Mouse (Mus musculus) testis, adult 2 months (tissue): ENCODE measurements at regions not wholly inside any gene's neighbourhood (a gene's known extent, or its start where the extent isn't known, plus 50 kb on each side); places are given as distances from the start of the nearest gene placed in this dataset.

ENCODE experiments used
- H3K27ac ChIP-seq: fragments of 200-500 bp; 2 replicates; pipeline ENCODE4 v1.5.1; 2012; ENCODE audit warnings: low read depth, low read length; ENCODE audit not compliant: control insufficient read depth, insufficient read depth
- H3K27me3 ChIP-seq: fragments of 200-500 bp; 2 replicates; pipeline ENCODE4 v1.6.1; 2012; ENCODE audit warnings: mild to moderate bottlenecking, low read length, moderate library complexity; ENCODE audit not compliant: control insufficient read depth, insufficient read depth
- H3K36me3 ChIP-seq: fragments of 200-500 bp; 2 replicates; pipeline ENCODE4 v1.6.1; 2012; ENCODE audit warnings: mild to moderate bottlenecking, low read length; ENCODE audit not compliant: control insufficient read depth, insufficient read depth
- H3K4me1 ChIP-seq: fragments of 200-500 bp; 2 replicates; pipeline ENCODE4 v1.6.1; 2012; ENCODE audit warnings: low read length; ENCODE audit not compliant: control insufficient read depth, insufficient read depth
- H3K4me3 ChIP-seq: fragments of 200-500 bp; 2 replicates; pipeline ENCODE4 v1.5.1; 2012; ENCODE audit warnings: low read depth, mild to moderate bottlenecking, low read length, moderate library complexity, mixed read lengths; ENCODE audit not compliant: control insufficient read depth
- CTCF ChIP-seq: fragments of 200-500 bp; IDR thresholded peaks from 2 replicates; pipeline ENCODE4 v1.5.1; 2012; ENCODE audit warnings: low read depth, mild to moderate bottlenecking, inconsistent platforms, low read length, moderate library complexity; ENCODE audit not compliant: control insufficient read depth, insufficient read depth, insufficient replicate concordance
- POLR2A ChIP-seq: fragments of 200-500 bp; IDR thresholded peaks from 2 replicates; pipeline ENCODE4 v1.6.1; 2012; ENCODE audit warnings: low read depth, mild to moderate bottlenecking, inconsistent platforms, low read length, moderate library complexity; ENCODE audit not compliant: control insufficient read depth

DNA sequence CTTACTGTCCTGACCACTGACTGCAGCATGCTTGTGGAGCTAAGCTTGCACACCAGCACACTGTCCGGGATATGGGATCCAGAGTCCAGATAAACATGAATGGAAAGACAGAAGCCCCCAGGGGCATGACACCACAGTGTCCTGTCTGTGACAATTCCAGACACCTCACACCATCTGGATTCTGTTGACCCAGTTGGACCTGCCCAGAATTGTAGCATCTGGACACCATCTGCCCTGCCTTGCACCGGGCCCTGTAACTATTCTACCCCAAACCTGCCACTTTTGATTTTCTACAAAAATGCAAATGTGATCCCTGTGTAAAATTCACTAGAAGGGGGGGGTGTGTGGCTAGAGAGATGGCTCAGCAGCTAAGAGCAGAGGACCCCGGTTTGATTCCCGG, 114.5 kb upstream of the Hs6st1 start:
- Histone ChIP-seq H3K27ac (no peak overlapping the region), H3K4me1 (no peaks in the 10 kb centered on the region)

DNA sequence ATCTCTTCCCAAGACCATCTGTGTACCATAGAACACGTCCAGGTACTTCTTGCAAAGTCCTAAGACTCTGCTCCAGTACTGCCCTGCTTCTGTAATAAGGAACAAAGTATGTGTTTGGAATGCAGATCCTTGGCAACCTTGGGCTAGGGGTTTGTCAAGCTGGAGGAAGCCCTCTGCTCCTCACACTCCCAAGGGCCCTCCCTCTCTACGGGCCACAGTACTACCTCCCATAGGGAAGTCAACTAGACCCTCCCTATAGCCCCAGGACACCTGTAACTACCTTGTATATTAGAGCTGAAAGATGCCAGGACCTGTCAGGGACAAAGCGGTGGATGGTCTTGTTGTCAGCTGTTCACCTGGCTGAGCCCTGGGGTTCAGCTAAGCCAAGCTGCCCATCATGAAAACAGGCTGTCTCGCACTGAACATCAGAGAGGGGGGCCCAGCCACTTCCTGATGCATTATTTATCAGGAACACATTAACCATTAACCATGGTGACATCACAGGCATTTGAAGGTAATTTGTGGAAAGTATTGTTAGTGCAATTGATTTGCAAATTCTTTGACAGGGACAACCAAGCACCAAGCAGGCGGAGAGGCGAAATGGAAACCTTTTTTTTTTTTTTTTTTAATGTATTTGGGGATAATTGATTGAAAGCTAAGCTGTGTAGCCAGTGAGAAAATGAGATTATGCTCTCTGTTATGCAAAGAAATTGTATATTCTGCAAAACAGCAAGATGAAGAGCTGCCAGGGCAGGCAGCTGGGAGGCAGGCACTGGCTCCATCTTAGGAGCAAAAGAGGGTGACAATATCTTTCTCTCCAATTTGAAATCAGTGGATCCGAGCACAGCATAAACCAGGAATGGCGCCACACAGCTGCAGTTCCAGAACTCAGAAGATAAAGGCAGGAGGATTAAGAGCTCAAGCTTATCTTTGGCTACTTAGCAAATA, 110.5 kb upstream of the Hs6st1 start:
- TF ChIP-seq CTCF, result no peak
- TF ChIP-seq POLR2A, result no peak
- Histone ChIP-seq H3K27ac (no peak overlapping the region), H3K36me3 (no peaks in the 10 kb centered on the region)

More for the DNA sequence above, 114.5 kb upstream of the Hs6st1 start:
- no peaks in the 10 kb centered on the region for H3K36me3 ChIP-seq
- TF ChIP-seq CTCF, result no peak
- no peak for TF ChIP-seq POLR2A
- no peak overlapping the region for H3K4me3 ChIP-seq
- no peaks in the 10 kb centered on the region for H3K27me3 ChIP-seq

DNA sequence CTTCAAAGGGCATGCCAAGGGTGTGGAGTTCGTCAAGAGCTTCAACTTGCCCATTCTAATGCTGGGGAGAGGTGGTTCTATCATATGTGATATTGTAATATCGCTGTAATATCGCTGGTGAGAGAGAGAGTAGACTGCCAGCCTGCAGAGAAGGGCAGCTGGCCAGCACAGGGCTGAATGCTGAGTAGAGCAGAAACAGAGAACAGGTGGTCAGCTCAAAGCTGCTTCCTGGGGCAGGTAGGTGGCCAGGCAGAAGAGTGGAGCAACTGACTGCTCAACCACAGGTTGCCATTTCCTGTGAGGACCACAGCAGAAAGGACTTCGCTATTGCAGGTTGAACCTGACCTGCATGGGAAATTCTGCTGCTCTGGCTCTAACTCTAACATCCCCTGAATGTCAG, 108.5 kb upstream of the Hs6st1 start:
- TF ChIP-seq CTCF, result no peak
- TF ChIP-seq POLR2A, result no peak
- Histone ChIP-seq H3K4me1 (peaks cover 3% of the 10 kb centered on the region), H3K27ac (no peak overlapping the region), H3K27me3 (no peaks in the 10 kb centered on the region), H3K4me3 (no peak overlapping the region), H3K36me3 (no peaks in the 10 kb centered on the region)

More for the DNA sequence above, 110.5 kb upstream of the Hs6st1 start:
- Histone ChIP-seq H3K4me3 (no peak overlapping the region), H3K27me3 (no peaks in the 10 kb centered on the region), H3K4me1 (peaks cover 3% of the 10 kb centered on the region)

DNA sequence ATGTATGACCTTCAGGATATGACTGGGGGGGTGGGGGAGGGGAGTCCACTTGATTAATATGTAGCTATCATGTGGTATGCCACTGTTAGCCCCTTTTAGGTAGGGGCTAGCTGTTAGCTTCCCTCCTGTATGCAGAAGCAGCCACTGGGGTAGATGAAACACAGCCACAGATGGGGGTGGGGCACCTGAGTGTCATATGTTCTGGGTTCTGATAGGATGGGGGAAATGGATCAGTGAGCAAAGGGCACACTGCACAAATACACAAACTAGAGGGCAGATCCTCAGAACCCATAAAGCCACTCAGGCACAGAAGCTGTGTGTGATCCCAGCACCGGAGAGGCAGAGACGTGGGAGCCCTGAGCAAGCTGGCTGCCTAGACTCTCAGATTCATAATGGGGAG, 107.4 kb upstream of the Hs6st1 start:
- Histone ChIP-seq H3K4me1 (peaks cover 3% of the 10 kb centered on the region), H3K36me3 (no peaks in the 10 kb centered on the region), H3K27ac (no peak overlapping the region), H3K4me3 (no peak overlapping the region), H3K27me3 (no peaks in the 10 kb centered on the region)
- TF ChIP-seq CTCF (no peak), POLR2A (no peak)

DNA sequence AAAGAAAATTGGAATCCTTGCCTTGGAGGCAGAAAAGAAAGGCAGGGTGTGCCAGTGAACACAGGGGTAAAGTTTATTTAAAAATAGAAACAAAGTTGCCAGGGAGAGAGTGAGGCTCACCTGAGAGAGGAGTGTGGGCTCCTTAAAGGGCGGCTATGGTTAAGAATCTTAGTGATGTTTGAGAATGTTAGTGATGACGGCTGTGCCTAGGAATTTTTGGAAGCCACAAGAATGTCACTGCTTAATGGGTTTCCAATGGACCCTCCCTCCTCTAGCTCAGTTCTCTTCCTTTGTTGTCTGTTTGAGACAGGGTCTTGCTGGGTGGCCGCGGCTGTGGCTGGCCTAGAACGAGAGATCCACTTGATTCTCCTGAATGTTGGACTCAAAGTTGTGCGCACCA, 106.3 kb upstream of the Hs6st1 start:
- no peaks in the 10 kb centered on the region for H3K36me3 ChIP-seq
- H3K27me3 ChIP-seq, result no peaks in the 10 kb centered on the region
- H3K4me3 ChIP-seq, result no peak overlapping the region
- H3K4me1 ChIP-seq, result peaks cover 3% of the 10 kb centered on the region
- H3K27ac ChIP-seq, result no peak overlapping the region
- TF ChIP-seq POLR2A, result no peak
- TF ChIP-seq CTCF, result no peak

DNA sequence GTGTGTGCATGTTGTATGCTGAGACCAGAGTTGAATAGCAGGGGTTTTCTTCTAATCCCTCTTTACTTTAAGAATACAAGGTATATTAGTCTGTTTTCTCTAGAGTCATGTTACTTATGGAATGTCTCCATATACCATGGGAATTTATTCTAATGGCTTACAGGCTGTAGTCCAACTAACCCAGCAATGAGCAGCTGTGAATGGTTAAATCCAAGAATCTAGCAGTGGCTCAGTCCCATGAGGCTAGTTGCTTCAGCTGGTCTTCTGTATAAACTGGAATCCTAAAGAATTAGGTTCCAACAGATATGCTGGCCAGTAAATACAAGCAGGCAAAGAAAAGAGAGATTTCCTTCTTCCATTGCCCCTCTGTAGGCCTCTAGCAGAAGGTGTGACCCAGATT, 99.7 kb upstream of the Hs6st1 start:
- Histone ChIP-seq H3K36me3 (no peaks in the 10 kb centered on the region), H3K4me1 (peaks cover 3% of the 10 kb centered on the region; the same call in 1 of the 2 replicates), H3K4me3 (no peak overlapping the region), H3K27me3 (no peaks in the 10 kb centered on the region), H3K27ac (no peak overlapping the region)
- TF ChIP-seq POLR2A (no peak), CTCF (no peak)

DNA sequence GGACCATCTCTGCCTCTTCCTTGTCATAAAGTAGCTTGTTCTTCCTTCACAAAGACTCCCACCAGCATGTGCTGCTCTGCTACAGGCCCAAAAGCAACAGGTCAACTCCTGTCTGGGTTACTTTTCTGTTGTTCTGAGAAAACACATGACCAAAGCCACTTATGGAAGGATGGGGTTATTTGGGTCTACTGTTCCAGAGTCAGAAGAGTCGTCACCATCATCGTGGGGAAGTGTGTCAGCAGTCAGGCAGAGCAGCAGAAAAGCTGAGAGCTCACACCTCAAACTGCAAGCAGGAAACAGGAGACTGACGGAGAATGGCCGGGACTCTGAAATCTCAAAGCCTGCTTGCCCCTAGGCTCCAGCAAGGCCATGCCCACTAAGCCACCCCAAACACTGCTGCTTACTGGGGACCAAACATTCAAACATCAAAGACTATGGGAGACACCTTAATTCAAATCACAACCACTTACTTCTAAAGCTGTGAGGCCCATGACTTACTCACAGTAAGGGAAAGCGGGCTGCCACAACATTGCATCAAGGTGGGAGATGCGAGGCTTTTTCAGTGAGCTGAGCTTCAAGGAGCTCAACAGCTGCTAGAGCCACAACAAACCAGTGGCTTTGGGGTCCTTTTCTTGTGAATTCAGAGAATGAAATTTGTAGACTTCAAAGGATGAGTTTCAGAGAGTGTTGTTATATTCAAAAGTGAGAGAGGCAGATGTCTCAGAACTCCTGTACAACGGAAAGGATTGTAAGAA, 96.6 kb upstream of the Hs6st1 start:
- Histone ChIP-seq H3K27ac (no peak overlapping the region), H3K27me3 (no peaks in the 10 kb centered on the region)
- no peak for TF ChIP-seq CTCF
- TF ChIP-seq POLR2A, result no peak

More for the DNA sequence above, 96.6 kb upstream of the Hs6st1 start:
- Histone ChIP-seq H3K4me1 (peaks cover 4% of the 10 kb centered on the region; the same call in 1 of the 2 replicates), H3K4me3 (no peak overlapping the region), H3K36me3 (no peaks in the 10 kb centered on the region)
